Mouse (Mus musculus): Measurements from ENCODE around the gene Mrps5.

DNA sequence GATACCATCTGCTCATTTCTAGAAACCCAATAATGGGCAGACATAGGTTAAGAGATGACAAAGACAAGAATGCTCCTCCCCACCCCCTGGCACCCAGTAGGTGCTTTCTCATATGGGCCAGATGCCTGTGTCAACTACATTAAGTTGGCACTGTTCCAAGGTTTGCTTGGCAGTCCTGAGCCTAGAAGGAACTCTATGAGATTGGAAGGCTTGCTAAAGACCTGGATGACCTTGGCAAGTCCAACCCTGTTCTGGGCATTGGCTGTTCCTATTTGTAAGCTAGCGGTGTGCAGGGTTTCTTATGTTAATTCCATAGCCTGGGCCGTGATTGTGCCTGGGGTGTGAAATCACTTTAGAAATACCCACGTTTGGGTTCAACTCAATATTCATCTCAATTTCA, 67.8 kb downstream of the Mrps5 start:
- TF ChIP-seq TAL1 (IDR thresholded peaks at IDR 0.05; ENCODE audit: low read length) = no peak
- TF ChIP-seq GATA1 (IDR thresholded peaks at IDR 0.05; ENCODE audit: low read length) = no peak
